Mouse (Mus musculus): ENCODE data around the gene Hoxd11.

Hoxd11 gene

GRCm38 (mm10) chr2:74727640-74728302, 48.4 kb downstream of the Hoxd11 start:
- DNase-seq (ENCODE audit: low read depth, low spot score): no peak

DNA sequence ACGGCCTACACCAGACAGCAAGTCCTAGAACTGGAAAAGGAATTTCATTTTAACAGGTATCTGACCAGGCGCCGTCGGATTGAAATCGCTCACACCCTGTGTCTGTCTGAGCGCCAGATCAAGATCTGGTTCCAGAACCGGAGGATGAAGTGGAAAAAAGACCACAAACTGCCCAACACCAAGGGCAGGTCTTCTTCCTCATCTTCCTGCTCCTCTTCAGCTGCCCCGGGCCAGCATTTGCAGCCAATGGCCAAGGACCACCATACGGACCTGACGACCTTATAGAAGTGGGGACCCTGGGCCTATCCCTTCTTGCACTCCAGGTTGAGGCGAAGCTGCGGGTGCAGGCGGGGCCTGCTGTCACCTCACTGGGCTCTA, 48.9 kb downstream of the Hoxd11 start:
- DNase-seq (ENCODE audit: low read depth, low spot score): no peak

DNA sequence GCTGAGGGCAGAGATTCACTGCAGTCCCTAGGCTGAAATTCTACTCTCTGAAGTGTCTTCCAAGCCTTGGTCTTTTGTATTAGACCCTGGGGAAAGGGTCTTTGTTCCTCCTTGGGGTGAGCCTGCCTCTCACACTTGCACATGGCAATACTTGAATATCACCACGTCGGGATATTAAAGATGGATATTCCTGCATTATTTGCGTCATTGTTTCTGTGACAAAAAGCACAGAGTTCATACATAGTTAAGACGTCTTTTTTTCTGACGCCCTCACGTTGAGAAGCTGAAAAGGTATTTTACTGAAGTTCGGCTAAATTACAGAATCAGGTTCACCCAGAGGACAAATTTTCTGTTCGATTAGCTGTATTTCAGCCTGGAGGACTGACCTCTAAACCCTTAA, 51.0 kb downstream of the Hoxd11 start:
- DNase-seq (ENCODE audit: low read depth, low spot score): no peak

DNA sequence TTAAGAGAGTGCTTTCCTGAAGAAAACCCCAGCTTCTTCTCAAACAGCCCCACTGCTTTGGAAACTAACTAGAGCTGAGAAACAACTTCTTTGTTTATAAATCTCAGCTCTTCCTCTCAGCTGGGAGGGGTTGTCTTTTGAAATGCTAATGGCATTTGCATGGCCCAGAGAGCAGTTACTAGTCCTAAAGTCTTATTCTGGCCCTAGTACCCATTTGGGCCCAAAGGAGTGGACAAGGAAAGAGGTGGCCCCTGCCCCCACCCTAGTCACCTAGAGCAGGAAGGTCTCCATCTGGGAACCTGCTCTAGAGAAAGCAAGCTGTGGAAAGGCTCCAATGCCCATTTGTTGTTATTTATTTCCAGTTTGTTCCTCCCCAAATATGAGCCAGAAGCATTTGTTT, 51.7 kb downstream of the Hoxd11 start:
- DNase-seq (ENCODE audit: low read depth, low spot score): no peak

DNA sequence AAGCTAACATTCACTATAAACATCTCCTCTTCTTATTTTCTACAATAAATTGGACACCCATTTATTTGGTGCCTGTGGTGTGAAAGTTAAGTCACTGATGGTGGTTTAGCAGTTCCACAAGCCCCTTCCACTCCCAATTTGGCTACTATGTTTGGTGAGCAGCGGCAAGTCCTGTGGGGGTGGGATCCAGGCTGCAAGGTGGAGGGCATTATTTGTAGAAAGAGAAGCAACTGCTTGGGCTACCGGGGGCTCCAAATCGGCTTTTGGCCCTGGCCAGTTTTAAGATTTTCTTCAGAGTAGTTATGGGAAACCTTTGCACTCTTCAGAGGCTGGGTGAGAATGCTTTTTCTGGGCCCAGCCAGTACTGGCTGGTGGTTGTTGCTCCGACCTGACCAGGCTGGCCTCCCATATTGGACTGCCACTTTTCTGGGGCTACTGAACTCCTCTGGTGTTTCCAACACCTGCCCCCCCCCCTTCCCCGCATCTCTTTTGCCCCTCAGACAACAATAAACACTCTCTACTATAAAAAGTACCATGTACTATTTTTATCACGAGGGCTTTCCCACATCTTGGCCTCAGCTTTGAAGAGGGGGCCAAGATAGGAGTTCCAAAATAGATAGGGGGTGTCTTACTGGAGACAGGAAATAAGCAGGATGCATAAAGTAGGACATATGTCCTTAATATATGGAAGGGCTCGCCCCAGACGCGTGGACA, 52.6 kb downstream of the Hoxd11 start:
- no peak for DNase-seq (ENCODE audit: low read depth, low spot score)

GRCm38 (mm10) chr2:74732513-74733316, 53.4 kb downstream of the Hoxd11 start:
- no peak for DNase-seq (ENCODE audit: low read depth, low spot score)

- DNase-seq (ENCODE audit: low read depth, low spot score): no peak
Observed at GRCm38 (mm10) chr2:74733317-74733661, 53.9 kb downstream of the Hoxd11 start.

GRCm38 (mm10) chr2:74733765-74734164, 54.4 kb downstream of the Hoxd11 start:
- DNase-seq (ENCODE audit: low read depth, low spot score): no peak

- DNase-seq (ENCODE audit: low read depth, low spot score): no peak
Observed at GRCm38 (mm10) chr2:74734451-74734850, 55.1 kb downstream of the Hoxd11 start.

DNA sequence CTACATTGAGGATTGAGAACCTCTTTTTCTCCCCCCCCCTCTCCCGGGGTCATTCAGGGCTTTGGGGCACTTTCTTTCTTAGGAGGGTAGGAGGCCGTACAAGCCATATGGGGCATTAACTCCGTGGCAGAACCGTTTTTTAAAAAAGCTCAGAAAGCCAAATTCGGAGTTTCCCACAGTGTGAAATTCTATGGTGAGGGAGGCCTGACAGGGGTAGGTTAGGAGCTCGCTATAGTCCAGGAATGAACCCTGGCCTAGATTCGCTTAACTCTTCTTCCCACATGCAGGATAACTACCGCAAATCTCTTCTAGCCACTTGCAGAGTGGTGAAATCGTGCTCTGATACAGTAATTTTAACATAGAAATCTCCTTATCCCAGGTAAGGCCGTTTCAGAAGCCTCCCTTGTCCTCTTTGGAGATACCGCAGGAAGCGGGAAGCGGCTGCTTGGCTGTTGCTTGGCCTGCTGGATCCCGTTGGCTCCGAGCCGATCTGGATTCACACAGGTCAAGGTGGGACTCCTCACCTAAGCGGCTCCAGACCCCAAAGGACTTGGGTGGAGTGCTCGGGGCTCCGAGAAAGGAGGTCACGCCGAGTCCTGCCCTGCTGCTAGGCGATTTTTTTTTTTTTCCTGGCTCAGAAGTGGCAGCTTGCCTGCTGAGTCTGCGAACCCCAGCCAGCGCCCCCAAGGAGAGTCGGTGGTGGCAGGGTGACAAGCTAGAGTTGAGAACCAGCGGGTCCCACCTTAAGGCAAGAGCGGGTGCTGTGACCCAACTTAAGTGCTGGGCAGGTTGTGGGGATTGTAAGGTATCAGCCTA, 55.8 kb downstream of the Hoxd11 start:
- no peak for DNase-seq (ENCODE audit: low read depth, low spot score)

GRCm38 (mm10) chr2:74735851-74736687, 56.7 kb downstream of the Hoxd11 start:
- no peak for DNase-seq (ENCODE audit: low read depth, low spot score)
